Mouse (Mus musculus) heart, postnatal 0 days (tissue): ENCODE data around the gene Scarb2.

Experiments
- CTCF ChIP-seq: IDR thresholded peaks from 2 replicates; pipeline ENCODE4 v1.5.1; 2016; ENCODE audit warnings: antibody characterized with exemption, control low read depth, low read depth
- EP300 ChIP-seq: IDR thresholded peaks from 2 replicates; pipeline ENCODE4 v1.6.1; 2016; ENCODE audit warnings: antibody characterized with exemption, low read depth

GRCm38 (mm10) chr5:92442914-92443313, 63.7 kb downstream of the Scarb2 start:
- TF ChIP-seq CTCF = no peak
- no peak for TF ChIP-seq EP300
